Mouse (Mus musculus) retina, embryonic 14.5 days (tissue): ENCODE measurements around the gene Armc3.
"Not testable (repeated sequence)": the region's sequence is repeated elsewhere in the genome, so short reads cannot be mapped to it uniquely, and the experiment has no call there.

Source experiments
- DNase-seq: peaks from one replicate; pipeline ENCODE4 v3.0.0-alpha.2; 2015; ENCODE audit warnings: low spot score

Armc3 gene

DNA sequence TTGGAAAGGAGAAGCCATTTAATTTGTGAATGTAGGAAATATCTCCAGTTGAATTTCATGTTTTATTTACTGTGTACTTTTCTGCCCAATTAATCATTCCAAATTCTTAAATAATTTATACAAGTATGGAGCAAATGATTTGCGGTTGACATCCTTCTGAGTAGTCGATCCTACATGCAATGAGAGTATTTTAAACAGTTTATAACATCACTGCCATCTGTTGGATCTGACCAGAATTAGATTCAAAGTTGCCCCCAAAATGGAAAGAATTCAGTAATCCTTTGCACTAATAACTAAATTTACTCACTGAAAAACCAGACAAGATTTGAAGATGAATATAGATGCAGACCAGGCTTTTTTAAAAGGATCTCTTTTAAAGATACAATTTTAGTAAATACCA is 75.5 kb downstream of the Armc3 start:
- peak; percentile 27 for DNase-seq

DNA sequence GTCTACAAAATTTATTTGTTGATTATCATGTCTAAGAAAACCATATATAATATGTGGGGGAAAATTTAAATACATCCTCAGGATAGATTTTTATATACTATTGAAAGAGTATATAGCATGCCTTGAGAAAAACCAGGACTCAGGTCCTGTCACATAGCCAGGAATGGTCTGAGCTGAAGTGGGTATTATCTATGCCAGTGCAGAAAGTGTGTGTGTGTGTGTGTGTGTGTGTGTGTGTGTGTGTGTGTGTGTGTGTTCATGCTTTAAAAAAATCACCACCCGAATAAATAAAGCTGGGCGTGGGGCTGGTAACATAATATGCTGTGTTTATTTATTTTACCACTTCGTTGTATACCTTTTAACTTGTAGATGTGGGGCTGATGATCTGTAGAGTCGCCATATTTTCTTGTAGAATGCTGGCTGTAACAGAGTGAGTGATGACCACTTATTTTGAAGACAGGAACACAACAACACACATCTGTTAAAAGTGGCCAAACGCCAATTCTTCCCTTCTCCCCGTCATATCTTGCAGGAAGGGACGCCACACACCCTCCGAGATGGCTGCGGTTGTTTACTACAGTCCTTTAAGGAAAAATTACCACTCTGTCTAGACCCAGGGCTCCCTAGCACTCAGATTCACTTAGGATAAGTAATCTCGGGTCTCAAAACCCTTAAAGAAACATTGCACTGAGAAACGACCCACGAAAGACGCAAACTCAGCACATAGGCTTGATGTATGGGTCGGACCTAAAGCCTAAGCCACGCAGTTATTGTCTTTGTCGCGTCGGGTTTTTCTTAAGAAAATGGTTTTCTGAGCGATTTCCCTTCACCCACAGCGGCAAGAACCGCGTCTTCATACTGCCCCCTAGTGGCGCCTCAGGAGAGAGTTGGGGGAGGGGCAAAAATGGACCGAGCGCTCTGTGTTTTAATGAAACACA is 76.8 kb downstream of the Armc3 start:
- DNase-seq, result peak; percentile 94

DNA sequence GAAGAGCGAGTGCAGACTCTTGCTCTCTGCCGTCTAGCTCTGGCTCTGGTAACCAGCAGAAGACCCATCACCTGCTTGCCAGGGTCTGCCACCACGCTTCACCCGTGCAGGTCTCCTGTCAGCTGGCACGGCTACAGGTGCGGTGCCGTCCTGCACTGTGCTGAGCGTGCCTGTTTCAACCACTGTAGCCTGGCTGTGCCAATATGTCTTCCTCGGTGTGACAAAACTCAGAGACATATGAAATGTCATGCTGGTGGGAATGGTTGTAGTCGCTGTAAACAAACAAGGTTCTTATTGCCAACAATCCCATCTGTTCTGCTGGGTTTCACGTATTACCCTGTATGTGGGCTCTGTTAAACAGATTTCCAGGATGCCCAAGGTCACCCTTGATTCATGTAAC is 81.2 kb downstream of the Armc3 start:
- no peak for DNase-seq

DNA sequence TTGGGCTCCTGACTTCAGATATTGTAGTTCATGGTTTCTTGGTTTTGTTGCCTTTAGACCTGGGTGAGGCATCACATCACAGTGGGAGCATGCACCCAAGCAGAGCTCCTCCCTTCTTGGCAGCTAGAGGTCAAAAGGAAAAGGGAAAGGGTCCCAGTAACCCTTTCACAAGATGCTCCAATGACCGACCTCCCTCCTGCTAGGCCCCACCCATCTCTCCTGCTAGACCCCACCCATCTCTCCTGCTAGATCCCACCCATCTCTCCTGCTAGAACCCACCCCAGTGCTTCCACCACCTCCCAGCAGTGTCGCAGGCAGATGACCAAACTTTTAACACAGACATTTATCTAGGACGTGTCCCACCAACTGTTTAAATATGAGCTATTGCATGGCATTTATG is 93.3 kb downstream of the Armc3 start:
- no peak for DNase-seq

GRCm38 (mm10) chr2:19300345-19301089 is 101.4 kb downstream of the Armc3 start:
- DNase-seq, result no peak

GRCm38 (mm10) chr2:19301251-19301650 is 102.1 kb downstream of the Armc3 start:
- DNase-seq, result no peak

GRCm38 (mm10) chr2:19303087-19303486 is 104.0 kb downstream of the Armc3 start:
- DNase-seq, result not testable (repeated sequence)

DNA sequence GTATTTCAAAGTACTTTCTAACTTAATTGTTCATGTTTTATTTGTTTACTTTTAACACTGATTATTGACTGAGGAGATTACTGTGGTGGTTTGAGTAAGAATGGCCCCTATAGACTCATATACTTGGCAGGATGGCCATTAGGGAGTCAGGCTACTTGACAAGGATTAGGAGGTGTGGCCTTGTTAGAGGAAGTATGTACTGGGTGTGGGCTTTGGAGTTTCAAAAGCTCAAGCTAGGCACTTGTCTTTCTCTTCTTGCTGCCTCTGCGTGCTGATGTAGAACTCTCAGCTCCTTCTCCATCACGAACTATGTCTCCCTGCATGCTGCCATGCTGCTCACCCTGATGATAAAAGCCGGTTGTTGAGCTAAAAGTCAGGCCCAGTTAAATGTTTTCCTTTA is 111.4 kb downstream of the Armc3 start:
- no peak for DNase-seq

GRCm38 (mm10) chr2:19316056-19316455 is 117.0 kb downstream of the Armc3 start:
- no peak for DNase-seq

DNA sequence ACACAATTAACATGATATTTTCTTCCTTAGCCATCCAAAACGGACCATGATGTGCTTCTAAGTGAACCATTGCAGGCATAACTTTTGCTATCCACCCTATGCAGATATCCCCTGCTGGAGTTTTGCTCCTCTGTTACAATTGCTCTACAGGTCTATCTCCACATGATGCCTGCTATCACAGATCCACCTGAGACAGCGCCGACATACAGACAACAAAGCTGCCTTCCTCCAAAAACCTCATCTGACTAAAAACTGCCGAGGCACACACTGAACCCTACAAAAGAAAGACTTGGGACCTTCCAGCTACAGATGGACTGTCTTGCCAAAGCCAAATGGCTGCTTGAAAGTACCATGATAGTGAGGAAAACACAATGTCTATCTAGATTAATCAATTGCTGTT is 117.6 kb downstream of the Armc3 start:
- no peak for DNase-seq

DNA sequence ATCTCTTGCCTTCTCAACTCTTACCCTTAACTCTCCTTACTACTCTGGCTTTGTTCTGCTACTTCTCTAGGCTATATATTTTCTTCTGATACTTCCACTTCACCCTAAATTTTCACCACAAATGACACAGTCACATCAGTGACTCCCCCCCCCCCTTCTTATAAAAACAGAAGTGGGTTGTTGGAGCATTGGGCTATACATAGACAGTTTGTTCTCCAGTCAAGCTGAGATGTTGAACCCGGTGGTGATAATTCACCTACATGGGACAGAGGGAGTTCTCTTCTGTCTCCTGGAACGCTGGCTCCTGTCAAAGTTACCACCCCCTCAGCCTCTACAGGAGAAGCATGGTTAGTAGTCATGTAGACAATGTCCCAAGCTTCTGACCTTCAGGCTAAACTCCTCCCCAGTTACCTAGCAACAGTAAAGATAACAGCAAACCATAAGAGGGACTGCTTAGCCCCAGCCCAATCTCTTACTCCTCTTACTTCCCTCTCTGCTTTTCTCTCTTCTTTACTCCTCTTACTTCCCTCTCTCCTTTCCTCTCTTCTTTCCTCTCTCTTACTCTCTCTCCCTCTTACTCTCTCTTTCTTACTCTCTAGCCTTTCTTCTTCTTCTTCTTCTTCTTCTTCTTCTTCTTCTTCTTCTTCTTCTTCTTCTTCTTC is 118.2 kb downstream of the Armc3 start:
- not testable (repeated sequence) for DNase-seq

GRCm38 (mm10) chr2:19318499-19318898 is 119.4 kb downstream of the Armc3 start:
- no peak for DNase-seq

DNA sequence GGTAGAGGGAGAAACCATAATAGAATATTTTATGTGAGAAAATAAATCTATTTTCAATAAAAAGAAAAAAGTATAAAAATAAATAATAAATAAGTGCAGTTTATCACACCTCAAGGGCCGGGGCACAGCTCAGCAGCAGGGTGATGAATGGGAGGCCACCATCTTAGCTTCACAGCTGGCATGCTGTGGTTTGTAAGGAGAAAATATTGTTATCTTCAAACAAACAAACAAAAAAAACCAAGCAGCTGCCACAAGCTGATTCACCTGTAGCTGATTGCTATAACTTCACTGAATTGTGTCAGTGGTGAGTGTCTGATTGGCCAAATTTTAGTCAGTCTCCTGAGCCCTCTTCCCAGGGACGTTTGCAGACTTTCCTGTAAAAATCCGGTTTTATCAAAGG is 120.2 kb downstream of the Armc3 start:
- no peak for DNase-seq

DNA sequence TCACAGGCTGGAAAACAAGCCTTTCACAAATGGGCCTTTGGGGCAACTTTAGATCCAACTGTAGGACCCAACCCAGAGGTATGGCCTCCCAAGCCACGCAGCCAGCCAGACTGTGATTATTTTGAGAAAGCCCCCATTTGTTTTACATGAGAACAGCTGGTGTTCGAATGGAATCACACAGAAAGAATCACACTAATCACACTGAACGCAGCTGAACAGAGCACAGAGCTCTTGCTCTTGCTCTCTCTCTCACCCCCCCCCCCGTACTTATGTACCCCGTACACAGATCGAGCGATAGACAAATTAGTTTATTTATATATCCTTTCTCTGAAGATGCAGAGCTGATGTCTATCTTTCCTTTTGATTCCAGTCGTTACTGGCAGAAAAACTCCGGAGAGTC is 123.3 kb downstream of the Armc3 start:
- no peak for DNase-seq

- DNase-seq, result no peak
These were observed 127.3 kb downstream of the Armc3 start for GRCm38 (mm10) chr2:19326376-19326775.

- DNase-seq, result no peak
These were observed 128.7 kb downstream of the Armc3 start for GRCm38 (mm10) chr2:19327811-19328210.

DNA sequence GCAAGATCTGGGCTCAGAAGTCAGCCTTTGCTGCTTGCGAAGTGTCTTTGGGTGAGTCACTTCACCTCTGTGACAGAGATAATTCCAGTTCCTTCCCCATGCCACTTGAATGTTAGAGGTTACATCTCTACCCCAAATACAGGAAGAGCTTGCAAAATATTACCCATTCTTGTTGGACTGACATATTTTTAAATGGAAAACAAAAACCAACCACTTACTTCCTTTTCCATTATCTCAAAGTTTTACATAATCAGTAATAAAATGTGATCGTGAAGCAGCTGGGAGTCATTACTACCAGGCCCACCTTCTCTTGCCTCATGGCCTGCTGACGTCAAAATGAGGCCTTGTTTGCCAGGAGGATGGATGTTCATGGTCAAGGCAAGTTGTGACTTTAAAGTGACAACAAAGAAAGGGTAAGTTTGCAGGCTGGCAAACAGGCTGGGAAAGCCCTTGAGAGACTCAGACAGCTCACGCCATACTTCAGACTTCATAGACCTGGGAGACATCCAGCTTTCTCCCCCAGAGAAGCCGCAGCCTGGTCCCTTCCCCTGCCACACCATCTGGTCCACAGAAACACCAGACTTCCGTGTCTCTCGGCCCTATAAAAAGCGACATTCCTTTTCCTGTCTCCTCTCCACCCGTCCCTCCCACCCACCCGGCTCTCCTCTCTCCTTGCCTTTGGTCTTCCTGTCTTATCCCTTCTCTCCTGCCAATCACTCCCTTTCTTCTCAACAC is 145.0 kb downstream of the Armc3 start:
- no peak for DNase-seq

- DNase-seq, result peak; percentile 96
These were observed 145.7 kb downstream of the Armc3 start for GRCm38 (mm10) chr2:19344636-19345413.

- DNase-seq, result no peak
These were observed 146.4 kb downstream of the Armc3 start for GRCm38 (mm10) chr2:19345414-19345964.

DNA sequence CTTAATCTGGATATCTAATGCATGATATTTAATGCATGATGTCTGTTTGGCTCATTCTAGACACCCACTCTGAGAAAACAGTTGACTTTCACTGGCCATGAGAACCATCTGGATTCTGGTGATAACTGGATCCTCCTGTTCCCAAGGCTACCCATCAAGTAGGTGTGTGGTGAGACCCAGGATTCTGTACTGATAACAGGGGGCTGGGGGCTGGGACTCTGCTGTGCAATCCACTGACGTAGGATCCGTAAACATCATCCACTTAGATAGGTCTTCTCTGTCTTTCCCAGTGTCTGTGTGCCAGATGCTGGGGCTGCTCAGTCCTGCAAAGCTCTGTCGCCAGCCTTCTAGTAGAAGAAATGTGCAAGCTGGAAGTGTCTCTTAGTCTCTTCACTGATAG is 149.4 kb downstream of the Armc3 start:
- DNase-seq, result no peak

- no peak for DNase-seq
These were observed 151.1 kb downstream of the Armc3 start for GRCm38 (mm10) chr2:19350167-19350566.
